Mouse (Mus musculus): ENCODE measurements around the gene Gm49405. TPM values are rescaled to one million over a fixed set of nuclear protein-coding genes. Genes with fewer than 3 reads are reported as not detected.
A peak's percentile ranks its signal among the peaks of the same experiment; 100 is the strongest.

Gm49405 gene
- polyA plus RNA-seq, 1 experiment from 2014 or later = 2.7 TPM

GRCm38 (mm10) chr19:4014802-4015201 lies 14.4 kb downstream of the Gm49405 start:
- H3K27ac ChIP-seq (ENCODE audit: low read depth, low read length) = no peak overlapping the region
- ATAC-seq (ENCODE audit: low FRiP score, low TSS enrichment) = no peak
- H3K27me3 ChIP-seq (ENCODE audit: control insufficient read depth, insufficient read depth, low read length) = no peaks in the 10 kb centered on the region
- H3K4me2 ChIP-seq (replicated peaks; ENCODE audit: low read depth, low read length) = no peak overlapping the region
- H3K4me3 ChIP-seq (ENCODE audit: low read length) = no peak overlapping the region
- H3K9me3 ChIP-seq (ENCODE audit: control insufficient read depth, low read length) = no peaks in the 10 kb centered on the region
- H3K9ac ChIP-seq (ENCODE audit: low read depth, low read length) = no peak overlapping the region
- H3K4me1 ChIP-seq (ENCODE audit: control insufficient read depth, insufficient read depth, low read length) = peaks cover 5% of the 10 kb centered on the region; the same call in 1 of the 2 replicates
- H3K36me3 ChIP-seq (ENCODE audit: control insufficient read depth, insufficient read depth, low read length) = peaks cover 13% of the 10 kb centered on the region; the same call in 1 of the 2 replicates

- H3K27ac ChIP-seq (ENCODE audit: low read depth, low read length) = no peak overlapping the region
- 65% methylated on average over 5 of the region's 5 CpGs for WGBS
- H3K36me3 ChIP-seq (ENCODE audit: control insufficient read depth, insufficient read depth, low read length) = peaks cover 6% of the 10 kb centered on the region; the same call in 1 of the 2 replicates
- no peak overlapping the region for H3K9ac ChIP-seq (ENCODE audit: low read depth, low read length)
- H3K27me3 ChIP-seq (ENCODE audit: control insufficient read depth, insufficient read depth, low read length) = no peaks in the 10 kb centered on the region
- ATAC-seq (ENCODE audit: low FRiP score, low TSS enrichment) = no peak
- H3K4me3 ChIP-seq (ENCODE audit: low read length) = no peak overlapping the region
- H3K9me3 ChIP-seq (ENCODE audit: control insufficient read depth, low read length) = no peaks in the 10 kb centered on the region
- no peak overlapping the region for H3K4me2 ChIP-seq (replicated peaks; ENCODE audit: low read depth, low read length)
- H3K4me1 ChIP-seq (ENCODE audit: control insufficient read depth, insufficient read depth, low read length) = peaks cover 5% of the 10 kb centered on the region; the same call in 1 of the 2 replicates
Measured at GRCm38 (mm10) chr19:4015635-4016034, 15.2 kb downstream of the Gm49405 start.

GRCm38 (mm10) chr19:4017921-4018587 lies 17.6 kb downstream of the Gm49405 start:
- H3K27me3 ChIP-seq (ENCODE audit: control insufficient read depth, insufficient read depth, low read length) = no peaks in the 10 kb centered on the region
- H3K4me2 ChIP-seq (replicated peaks; ENCODE audit: low read depth, low read length) = no peak overlapping the region
- H3K9me3 ChIP-seq (ENCODE audit: control insufficient read depth, low read length) = no peaks in the 10 kb centered on the region
- no peaks in the 10 kb centered on the region for H3K36me3 ChIP-seq (ENCODE audit: control insufficient read depth, insufficient read depth, low read length)
- ATAC-seq (ENCODE audit: low FRiP score, low TSS enrichment) = no peak
- no peak overlapping the region for H3K27ac ChIP-seq (ENCODE audit: low read depth, low read length)
- H3K4me1 ChIP-seq (ENCODE audit: control insufficient read depth, insufficient read depth, low read length) = no peaks in the 10 kb centered on the region
- H3K9ac ChIP-seq (ENCODE audit: low read depth, low read length) = no peak overlapping the region
- no peak overlapping the region for H3K4me3 ChIP-seq (ENCODE audit: low read length)
- 71% methylated on average over 10 of the region's 10 CpGs for WGBS

DNA sequence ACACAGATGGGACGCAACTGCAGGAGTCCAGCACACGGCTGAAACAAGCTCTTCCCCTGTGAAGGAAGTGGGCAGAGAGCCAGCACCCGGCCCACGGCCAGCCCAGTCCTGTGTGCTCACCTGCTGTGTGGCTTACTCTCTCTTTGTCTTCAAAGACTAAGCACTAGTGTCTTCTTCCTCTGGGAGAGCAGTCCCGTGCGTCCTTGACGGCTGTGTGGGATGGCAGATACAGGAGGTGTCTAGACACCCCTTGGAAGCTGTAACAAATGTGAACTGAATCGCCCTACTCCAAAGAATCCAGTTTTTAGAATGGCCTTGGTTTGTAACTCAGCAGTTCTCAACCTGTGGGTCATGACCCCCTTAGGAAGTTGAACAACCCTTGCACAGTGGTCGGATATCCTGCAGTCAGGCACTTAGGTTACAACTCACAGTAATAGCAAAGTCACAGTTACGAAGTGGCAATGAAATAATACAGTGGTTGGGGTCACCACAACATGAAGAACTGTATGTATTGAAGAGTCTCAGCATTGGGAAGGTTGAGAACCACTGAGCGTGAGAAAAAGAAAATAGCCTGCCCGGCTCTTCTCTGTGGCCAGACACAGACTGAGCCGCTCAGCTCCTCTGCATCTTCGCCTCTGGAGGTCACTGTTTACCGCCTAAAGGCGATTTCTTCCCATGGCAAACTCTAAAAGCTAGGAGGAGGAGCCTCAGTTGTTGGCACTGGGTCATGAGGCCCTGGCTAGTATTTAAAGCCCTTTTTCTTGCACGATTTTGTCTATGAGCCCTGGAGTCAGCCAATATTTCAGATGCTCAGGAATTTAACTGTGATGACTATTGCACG lies 18.5 kb downstream of the Gm49405 start:
- no peaks in the 10 kb centered on the region for H3K4me1 ChIP-seq (ENCODE audit: control insufficient read depth, insufficient read depth, low read length)
- H3K4me3 ChIP-seq (ENCODE audit: low read length) = no peak overlapping the region
- ATAC-seq (ENCODE audit: low FRiP score, low TSS enrichment) = peak; percentile 86
- no peak overlapping the region for H3K27ac ChIP-seq (ENCODE audit: low read depth, low read length)
- 0 out of 2 replicates have a peak overlapping the region, but pooled peaks have one; percentile 7 for H3K9ac ChIP-seq (ENCODE audit: low read depth, low read length)
- H3K4me2 ChIP-seq (replicated peaks; ENCODE audit: low read depth, low read length) = no peak overlapping the region
- 35% methylated on average over 18 of the region's 18 CpGs for WGBS
- H3K36me3 ChIP-seq (ENCODE audit: control insufficient read depth, insufficient read depth, low read length) = no peaks in the 10 kb centered on the region
- H3K9me3 ChIP-seq (ENCODE audit: control insufficient read depth, low read length) = no peaks in the 10 kb centered on the region
- H3K27me3 ChIP-seq (ENCODE audit: control insufficient read depth, insufficient read depth, low read length) = no peaks in the 10 kb centered on the region

DNA sequence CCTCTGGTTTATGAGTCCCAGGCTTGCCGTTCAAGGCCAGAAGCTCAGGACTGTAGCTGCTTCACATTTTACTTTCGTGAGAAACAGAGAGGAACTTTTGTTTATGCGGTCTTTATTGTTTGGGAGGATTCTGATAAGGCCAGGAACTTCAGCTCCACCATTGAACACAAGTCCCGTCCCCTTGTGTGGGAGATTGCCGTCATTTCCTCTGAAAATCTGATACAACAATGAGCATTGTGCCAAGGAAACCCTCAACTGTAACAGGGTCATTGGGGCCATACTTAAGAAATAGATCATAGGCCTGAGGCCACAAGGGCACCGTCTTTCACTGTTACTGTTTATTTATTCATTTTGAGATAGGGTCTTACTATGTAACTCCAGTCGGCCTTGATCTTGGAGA lies 22.8 kb downstream of the Gm49405 start:
- Histone ChIP-seq H3K9ac (ENCODE audit: low read depth, low read length) (no peak overlapping the region), H3K4me3 (ENCODE audit: low read length) (no peak overlapping the region), H3K9me3 (ENCODE audit: control insufficient read depth, low read length) (no peaks in the 10 kb centered on the region), H3K4me2 (replicated peaks; ENCODE audit: low read depth, low read length) (no peak overlapping the region), H3K4me1 (ENCODE audit: control insufficient read depth, insufficient read depth, low read length) (no peaks in the 10 kb centered on the region), H3K27me3 (ENCODE audit: control insufficient read depth, insufficient read depth, low read length) (no peaks in the 10 kb centered on the region), H3K27ac (ENCODE audit: low read depth, low read length) (no peak overlapping the region), H3K36me3 (ENCODE audit: control insufficient read depth, insufficient read depth, low read length) (no peaks in the 10 kb centered on the region)
- WGBS = 64% methylated on average over 7 of the region's 7 CpGs
- ATAC-seq (ENCODE audit: low FRiP score, low TSS enrichment) = no peak

DNA sequence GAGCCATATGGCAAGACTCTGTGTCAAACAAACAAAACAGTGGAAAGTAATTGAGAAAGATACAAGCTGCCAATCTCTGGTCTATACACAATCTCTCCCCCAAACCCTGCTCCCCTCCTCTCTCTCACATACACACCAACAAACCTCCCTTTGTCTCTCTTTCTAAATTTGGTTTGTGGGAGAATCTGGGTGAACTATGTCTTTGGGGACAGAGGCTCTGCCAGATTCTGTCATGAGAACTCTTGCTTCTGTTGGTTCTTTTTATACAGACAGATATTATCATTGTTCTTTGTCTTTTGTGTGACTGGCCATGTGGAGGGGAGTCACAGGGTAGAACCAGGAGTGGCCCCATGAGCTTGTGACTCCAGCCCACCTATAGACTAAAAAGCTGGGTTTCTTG lies 27.1 kb downstream of the Gm49405 start:
- Histone ChIP-seq H3K27ac (ENCODE audit: low read depth, low read length) (no peak overlapping the region), H3K4me2 (replicated peaks; ENCODE audit: low read depth, low read length) (no peak overlapping the region), H3K27me3 (ENCODE audit: control insufficient read depth, insufficient read depth, low read length) (no peaks in the 10 kb centered on the region), H3K36me3 (ENCODE audit: control insufficient read depth, insufficient read depth, low read length) (no peaks in the 10 kb centered on the region), H3K4me1 (ENCODE audit: control insufficient read depth, insufficient read depth, low read length) (no peaks in the 10 kb centered on the region), H3K9ac (ENCODE audit: low read depth, low read length) (no peak overlapping the region), H3K4me3 (ENCODE audit: low read length) (no peak overlapping the region), H3K9me3 (ENCODE audit: control insufficient read depth, low read length) (no peaks in the 10 kb centered on the region)
- ATAC-seq (ENCODE audit: low FRiP score, low TSS enrichment) = no peak

- Histone ChIP-seq H3K36me3 (ENCODE audit: control insufficient read depth, insufficient read depth, low read length) (no peaks in the 10 kb centered on the region; the same call in 1 of the 2 replicates), H3K4me1 (ENCODE audit: control insufficient read depth, insufficient read depth, low read length) (peaks cover 9% of the 10 kb centered on the region), H3K9ac (ENCODE audit: low read depth, low read length) (no peak overlapping the region), H3K9me3 (ENCODE audit: control insufficient read depth, low read length) (no peaks in the 10 kb centered on the region), H3K4me2 (replicated peaks; ENCODE audit: low read depth, low read length) (no peak overlapping the region), H3K27me3 (ENCODE audit: control insufficient read depth, insufficient read depth, low read length) (no peaks in the 10 kb centered on the region), H3K4me3 (ENCODE audit: low read length) (no peak overlapping the region), H3K27ac (ENCODE audit: low read depth, low read length) (no peak overlapping the region)
- ATAC-seq (ENCODE audit: low FRiP score, low TSS enrichment) = no peak
- WGBS = 75% methylated on average over 7 of the region's 7 CpGs
Measured at GRCm38 (mm10) chr19:4032668-4033067, 32.2 kb downstream of the Gm49405 start.

DNA sequence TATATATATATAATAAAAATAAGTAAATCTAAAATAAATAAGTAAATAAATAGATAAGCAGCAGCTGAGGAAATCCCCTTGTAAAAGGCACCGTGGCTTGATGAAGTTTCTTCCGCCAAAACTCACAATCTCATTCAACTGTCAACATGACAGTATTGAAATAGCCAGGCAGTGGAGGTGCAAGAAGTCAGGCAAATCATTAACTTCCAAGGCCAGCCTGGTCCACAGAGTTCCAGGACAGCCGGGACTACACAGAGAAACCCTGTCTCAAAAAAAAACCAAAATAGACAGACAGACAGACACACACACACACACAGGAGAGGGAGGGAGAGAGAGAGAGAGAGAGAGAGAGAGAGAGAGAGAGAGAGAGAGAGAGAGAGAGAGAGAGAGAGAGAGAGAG lies 32.9 kb downstream of the Gm49405 start:
- Histone ChIP-seq H3K27ac (ENCODE audit: low read depth, low read length) (no peak overlapping the region), H3K4me3 (ENCODE audit: low read length) (no peak overlapping the region), H3K4me2 (replicated peaks; ENCODE audit: low read depth, low read length) (no peak overlapping the region), H3K27me3 (ENCODE audit: control insufficient read depth, insufficient read depth, low read length) (no peaks in the 10 kb centered on the region), H3K9me3 (ENCODE audit: control insufficient read depth, low read length) (no peaks in the 10 kb centered on the region), H3K36me3 (ENCODE audit: control insufficient read depth, insufficient read depth, low read length) (no peaks in the 10 kb centered on the region; the same call in 1 of the 2 replicates), H3K9ac (ENCODE audit: low read depth, low read length) (no peak overlapping the region), H3K4me1 (ENCODE audit: control insufficient read depth, insufficient read depth, low read length) (peaks cover 13% of the 10 kb centered on the region)
- 65% methylated on average over 3 of the region's 3 CpGs for WGBS
- no peak for ATAC-seq (ENCODE audit: low FRiP score, low TSS enrichment)

- no peak overlapping the region for H3K27ac ChIP-seq (ENCODE audit: low read depth, low read length)
- peaks cover 14% of the 10 kb centered on the region for H3K4me1 ChIP-seq (ENCODE audit: control insufficient read depth, insufficient read depth, low read length)
- no peak overlapping the region for H3K4me2 ChIP-seq (replicated peaks; ENCODE audit: low read depth, low read length)
- H3K9me3 ChIP-seq (ENCODE audit: control insufficient read depth, low read length) = no peaks in the 10 kb centered on the region
- 74% methylated on average over 5 of the region's 5 CpGs for WGBS
- no peaks in the 10 kb centered on the region for H3K27me3 ChIP-seq (ENCODE audit: control insufficient read depth, insufficient read depth, low read length)
- no peak overlapping the region for H3K9ac ChIP-seq (ENCODE audit: low read depth, low read length)
- H3K4me3 ChIP-seq (ENCODE audit: low read length) = no peak overlapping the region
- no peaks in the 10 kb centered on the region; the same call in 1 of the 2 replicates for H3K36me3 ChIP-seq (ENCODE audit: control insufficient read depth, insufficient read depth, low read length)
- ATAC-seq (ENCODE audit: low FRiP score, low TSS enrichment) = no peak
Measured at GRCm38 (mm10) chr19:4033742-4034141, 33.3 kb downstream of the Gm49405 start.
